Mouse (Mus musculus): ENCODE measurements around the gene Prss8.

DNA sequence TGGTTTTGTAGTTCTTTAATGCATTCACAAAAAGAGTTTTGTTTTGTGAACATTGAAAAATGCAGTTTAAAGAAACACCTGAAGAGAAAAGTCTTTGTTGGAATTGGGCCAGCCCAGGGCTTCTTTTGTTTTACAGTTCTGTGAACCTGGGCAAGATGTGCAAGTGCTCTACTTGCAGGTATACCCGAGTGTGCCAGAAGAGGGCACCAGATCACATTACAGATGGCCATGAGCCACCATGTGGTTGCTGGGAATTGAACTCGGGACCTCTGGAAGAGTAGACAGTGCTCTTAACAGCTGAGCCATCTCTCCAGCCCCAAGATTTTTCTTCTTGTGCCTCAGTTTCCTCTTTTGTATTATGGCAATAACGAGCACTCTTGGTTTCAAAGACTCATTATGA lies 11.7 kb downstream of the Prss8 start:
- peak; percentile 42; the same call in 1 of the 2 replicates for TF ChIP-seq CTCF (IDR thresholded peaks at IDR 0.05; ENCODE audit: low read depth, low read length)
- TF ChIP-seq POLR2AphosphoS5 (IDR thresholded peaks at IDR 0.05; ENCODE audit: insufficient replicate concordance, low read depth, low read length): no peak
- TF ChIP-seq GATA1 (IDR thresholded peaks at IDR 0.05; ENCODE audit: borderline replicate concordance, low read length): no peak
- TF ChIP-seq TAL1 (conservative IDR thresholded peaks at IDR 0.05; ENCODE audit: low read depth, low read length): no peak
- no peak for TF ChIP-seq GATA2 (IDR thresholded peaks at IDR 0.05; ENCODE audit: borderline replicate concordance, low read depth, low read length)

Data from G1E (cell line).